Mouse (Mus musculus) CD4-positive helper T cell, adult 2 months (primary cell): ENCODE results near the gene Med19.
A peak's percentile ranks its signal among the peaks of the same experiment; 100 is the strongest.
"Not testable (repeated sequence)": the region's sequence is repeated elsewhere in the genome, so short reads cannot be mapped to it uniquely, and the experiment has no call there.

Source experiments
- DNase-seq: peaks from one replicate; pipeline ENCODE4 v3.0.0-alpha.2; 2012; ENCODE audit warnings: low read depth, missing footprints, low spot score

Gene Med19

DNA sequence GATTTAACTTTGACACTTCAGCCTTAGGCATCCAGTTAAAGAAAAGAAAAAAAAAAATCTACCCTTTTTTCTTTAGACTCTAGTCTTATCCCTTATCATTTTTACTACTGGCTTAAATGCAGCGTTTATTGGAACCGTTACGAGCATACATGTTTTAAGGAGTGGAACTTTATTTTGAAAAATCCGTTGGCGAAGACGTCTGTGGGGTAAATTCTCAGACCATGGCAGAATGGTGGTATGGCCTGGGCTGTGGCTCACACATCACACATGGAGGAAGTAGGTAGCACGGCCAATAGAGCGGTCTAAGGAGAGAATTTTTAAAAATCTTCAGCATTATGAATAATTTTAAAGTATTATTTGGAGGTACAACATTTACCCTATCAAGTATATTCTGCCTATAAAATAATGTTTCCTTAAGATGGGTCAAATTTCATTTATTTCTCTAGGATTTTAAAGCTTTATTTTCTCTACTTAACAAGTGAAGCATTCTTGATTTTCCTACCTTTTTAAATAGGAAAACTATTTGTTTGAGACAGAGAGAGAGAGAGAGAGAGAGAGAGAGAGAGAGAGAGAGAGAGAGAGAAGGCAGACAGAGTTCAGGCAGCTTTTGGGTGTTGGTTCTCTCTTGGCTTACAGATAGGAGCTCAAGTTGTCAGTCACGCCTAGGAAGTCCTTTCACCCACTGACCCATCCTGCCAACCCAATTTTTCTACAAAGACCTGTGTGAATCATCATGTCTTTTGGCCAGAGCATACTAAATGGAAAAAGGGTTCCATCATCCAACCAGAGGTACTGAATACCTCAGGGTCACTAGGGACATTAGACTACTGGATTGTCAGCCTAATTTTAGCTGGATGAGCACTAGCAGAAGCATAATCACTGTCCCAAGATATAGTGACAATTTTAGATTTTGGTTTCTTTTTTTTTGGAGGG is 38.5 kb downstream of the Med19 start:
- DNase-seq, result no peak

DNA sequence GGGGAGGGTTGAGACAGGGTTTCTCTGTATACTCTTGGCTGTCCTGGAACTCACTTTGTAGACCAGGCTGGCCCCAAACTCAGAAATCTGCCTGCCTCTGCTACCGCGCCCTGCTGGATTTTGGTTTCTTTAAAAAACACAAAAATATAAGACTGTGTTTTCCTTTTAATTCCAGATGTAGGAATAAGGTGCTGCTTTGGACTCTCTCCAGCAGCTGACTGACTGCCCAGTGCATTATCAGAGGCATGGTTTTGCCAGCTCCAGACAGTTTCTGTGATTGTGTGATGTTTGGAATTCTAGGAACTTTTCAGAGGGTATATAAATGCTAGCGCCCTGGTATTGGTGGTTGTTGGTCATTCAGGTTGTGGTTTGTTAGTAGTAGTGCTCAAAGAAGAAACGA is 39.2 kb downstream of the Med19 start:
- DNase-seq, result no peak

DNA sequence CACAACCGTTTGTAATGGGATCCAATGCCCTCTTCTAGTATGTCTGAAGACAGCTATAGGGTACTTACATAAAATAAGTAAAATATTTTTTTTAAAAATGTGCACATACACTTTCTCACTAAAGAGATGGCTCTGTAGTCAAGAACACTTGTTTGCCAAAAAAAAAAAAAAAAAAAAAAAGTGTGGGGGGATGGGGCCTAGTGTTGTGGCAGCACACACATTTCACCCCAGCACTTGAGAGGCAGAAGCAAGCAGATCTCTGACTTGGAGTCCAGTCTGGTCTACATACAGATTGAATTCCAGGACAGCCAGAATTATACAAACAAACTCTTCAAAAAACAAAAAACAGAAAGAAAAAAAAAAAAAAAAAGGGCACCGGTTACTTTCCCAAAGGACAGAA is 42.5 kb downstream of the Med19 start:
- no peak for DNase-seq

DNA sequence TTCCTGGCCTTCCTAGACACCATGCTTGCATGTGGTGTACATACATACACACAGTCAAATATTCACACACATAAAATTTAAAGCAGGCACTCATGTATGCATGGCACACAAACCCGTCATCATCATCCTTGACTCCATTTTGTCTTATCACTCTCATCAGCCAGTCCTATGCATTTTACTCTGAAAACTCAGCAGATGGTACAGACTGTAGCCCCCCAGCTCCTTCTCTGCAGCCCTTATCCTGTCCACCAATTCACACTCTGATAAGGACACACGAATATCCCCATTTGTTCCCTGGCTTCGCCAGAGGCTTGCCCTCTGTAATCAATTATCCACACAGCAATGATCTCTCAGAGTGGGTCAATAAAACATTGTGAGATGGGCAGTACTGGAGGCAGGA is 43.0 kb downstream of the Med19 start:
- no peak for DNase-seq

DNA sequence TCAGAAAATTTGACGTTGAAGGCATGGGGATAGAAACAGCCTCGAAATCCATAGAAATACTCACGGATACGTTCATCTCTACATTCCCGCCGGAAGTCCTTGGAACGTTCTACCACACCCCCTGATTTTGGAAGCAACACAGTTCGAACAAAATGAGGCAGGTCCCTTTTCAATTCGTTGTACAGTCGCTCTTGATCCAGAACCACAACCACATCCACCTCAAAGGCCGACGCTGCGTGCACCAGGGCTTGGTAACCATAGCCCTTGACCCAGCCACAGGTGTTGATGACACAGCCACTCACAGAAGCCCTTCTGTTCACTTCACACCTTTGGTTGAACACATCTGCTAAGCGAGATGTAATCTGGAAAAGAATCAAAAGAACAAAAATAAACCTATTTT is 45.7 kb downstream of the Med19 start:
- DNase-seq, result no peak

DNA sequence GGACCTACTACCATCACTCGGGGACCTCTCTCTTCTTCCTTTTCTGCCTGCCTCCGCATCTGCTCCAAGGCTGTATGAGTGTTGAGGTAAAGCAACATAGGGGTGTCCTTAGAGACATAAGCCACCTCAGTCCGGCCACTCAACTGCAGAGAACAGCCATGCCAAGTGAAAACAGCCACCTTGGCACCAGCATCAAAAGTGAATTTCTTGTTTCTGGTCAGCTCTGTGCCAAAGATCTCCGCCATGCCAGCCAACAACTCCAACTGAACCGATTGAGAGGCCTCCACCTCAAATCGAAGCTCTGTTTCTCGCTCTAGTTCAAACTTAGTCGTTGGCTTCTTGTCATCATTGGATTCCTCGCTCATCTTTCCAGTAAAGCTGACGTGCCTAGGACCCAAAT is 47.6 kb downstream of the Med19 start:
- no peak for DNase-seq

DNA sequence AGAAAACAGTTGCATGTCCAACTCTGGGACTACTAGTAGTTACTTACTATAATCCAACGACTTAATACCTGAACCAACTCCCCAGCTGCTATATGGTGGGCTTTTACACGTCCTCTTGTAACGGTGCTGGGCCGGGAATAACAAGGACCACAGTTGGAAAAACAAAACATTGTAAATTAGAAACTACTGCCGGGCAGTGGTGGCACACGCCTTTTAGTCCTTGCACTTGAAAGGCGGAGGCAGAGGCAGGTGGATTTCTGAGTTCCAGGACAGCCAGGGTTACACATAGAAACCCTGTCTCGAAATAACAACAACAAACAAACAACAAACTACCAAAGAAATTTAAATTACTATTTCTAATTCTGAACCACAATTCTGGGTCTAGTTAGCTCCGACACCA is 48.5 kb downstream of the Med19 start:
- no peak for DNase-seq

DNA sequence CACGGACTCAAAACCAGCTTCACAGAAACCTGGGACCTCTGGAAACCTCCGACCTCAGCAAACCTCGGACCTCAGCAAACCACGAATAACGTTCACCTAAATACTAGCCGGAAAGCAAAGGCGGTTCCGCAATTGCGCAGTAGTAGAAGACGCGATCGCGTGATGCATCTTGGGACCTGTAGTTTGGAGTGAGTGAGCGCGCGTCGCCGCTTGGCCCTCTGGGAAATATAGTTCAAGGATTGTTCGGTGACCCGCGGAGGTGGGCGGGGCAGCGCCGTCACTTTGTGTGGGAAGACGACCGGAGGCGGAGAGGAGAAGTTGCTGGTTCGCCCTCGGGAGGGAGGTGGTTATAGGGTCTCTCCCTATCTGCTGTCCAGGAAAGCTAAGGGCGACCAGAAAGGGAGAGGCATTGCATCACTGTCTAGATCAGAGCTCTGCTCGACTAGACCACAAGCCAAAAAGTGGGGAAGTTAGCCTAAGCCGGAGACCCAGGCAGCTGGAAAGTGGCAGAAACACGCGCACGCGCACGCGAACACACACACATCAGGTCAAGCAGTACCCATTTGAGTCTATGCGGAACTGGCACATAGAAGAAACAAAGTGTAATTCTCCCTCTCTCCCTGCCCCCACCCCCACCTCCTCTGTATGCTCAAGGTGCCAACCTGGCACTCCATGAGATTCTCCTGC is 49.1 kb downstream of the Med19 start, which contains the start of gene Clp1:
TSS of gene Clp1 (minus strand) at position 179 of the 687 bp plus-strand sequence.
- peak; percentile 96 for DNase-seq

DNA sequence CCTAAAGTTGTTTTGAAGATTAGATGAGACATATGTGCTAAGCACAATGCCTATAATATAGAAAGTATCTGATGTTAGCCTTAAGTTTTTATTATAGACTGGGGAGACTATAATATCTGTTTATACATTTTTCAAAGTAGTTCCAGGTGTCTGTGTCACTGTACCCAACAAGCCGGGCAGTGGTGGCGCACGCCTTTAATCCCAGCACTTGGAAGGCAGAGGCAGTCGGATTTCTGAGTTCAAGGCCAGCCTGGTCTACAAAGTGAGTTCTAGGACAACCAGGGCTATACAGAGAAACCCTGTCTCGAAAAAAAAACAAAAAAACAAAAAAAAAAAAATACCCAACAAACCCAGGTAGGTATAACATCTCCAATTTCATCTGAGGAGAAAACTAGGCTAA is 50.0 kb downstream of the Med19 start:
- not testable (repeated sequence) for DNase-seq

DNA sequence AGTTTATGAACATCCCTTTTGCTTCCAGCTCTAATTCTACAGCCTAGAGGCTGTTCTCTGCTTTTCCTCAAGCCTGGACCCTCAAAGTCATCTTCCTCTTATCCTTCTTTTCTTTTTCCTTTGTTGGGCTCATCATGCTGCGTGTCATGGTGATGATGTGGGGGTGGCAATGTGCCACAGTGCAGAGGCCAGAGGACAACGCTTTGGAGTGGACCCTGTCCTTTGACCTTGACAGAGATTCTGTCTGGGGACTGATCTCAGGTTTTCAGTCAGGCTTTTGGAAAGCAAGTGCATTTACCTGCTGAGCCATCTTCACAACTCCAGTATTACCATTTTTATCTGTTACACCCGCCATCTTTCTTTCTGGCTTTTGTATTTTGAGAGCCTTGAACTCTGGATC is 53.0 kb downstream of the Med19 start:
- no peak for DNase-seq

DNA sequence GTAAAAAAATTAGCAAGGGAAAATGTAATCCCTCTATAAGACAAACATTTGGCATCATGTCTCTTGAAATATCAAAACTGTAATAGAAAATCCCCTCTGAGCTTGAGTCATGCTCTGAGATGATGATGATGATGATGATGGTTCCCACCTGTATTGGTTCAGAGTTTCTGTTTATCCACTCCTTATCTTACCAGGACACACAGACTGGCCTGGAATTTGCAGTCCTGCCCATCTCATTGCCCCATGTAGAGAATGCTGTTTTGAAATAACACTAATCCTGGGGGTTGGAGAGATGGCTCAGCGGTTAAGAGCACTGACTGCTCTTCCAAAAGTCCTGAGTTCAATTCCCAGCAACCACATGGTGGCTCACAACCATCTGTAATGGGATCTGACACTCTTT is 54.2 kb downstream of the Med19 start:
- no peak for DNase-seq

DNA sequence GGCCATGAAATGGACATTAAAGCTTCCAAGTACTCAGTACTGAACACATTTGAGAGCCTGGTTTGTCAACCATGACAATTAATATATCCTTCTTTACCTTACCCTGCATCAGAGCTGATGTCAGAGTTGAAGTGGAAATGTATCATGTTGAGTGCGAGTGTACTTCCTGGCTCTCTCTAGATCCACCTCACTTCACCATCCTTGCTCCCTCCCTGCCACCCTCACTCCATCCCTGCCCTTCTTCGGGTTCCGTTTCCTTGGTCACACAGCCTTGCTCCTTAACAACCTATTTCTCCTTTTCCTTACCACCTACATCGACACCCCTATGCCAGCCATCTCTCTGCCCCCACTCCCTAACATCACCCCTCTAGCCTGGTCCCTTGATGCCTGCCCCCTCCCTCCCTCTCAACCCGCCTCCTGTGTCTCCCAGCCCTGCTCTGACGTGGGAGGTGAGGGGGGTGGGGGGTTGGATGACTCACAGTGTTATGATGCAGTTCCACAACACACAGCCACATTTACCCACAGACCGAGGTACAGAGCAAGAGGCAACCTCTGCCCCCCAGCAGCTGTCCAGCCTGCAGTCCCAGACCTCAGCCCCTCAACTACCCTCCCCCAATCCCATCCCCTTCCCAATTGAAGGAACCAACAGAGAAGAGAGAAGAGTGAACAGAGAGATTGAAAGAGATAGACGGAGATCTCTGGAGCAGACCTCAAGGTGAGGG is 55.5 kb downstream of the Med19 start, which contains the start of gene Ypel4:
TSS of gene Ypel4 (plus strand) at position 480 of the 722 bp plus-strand sequence.
- peak; percentile 65 for DNase-seq

DNA sequence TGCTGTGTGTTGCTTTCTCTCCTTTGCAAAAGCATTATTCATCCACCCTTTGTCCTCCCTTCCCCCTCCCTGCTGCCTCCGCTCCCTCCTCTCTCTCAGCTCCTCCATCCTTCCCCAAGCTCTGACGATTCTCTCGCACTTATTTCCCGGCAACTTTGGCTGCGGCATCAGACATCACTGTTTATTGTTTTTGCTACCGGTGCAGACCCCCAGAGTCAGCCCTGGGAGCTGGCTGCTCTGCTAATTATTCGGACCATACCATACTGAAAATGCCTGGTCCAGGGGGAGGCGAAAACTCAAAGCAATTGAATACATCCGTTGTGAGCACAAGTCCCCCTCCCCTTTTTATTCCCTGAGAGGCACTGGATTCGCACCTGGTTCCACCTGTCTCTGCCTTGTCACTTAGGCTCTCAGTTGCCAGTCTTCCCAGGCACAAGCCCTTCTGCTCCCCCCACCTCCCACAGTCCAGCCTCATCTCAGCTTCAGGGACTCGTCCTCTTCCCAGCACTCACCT is 56.2 kb downstream of the Med19 start:
- DNase-seq, result no peak

DNA sequence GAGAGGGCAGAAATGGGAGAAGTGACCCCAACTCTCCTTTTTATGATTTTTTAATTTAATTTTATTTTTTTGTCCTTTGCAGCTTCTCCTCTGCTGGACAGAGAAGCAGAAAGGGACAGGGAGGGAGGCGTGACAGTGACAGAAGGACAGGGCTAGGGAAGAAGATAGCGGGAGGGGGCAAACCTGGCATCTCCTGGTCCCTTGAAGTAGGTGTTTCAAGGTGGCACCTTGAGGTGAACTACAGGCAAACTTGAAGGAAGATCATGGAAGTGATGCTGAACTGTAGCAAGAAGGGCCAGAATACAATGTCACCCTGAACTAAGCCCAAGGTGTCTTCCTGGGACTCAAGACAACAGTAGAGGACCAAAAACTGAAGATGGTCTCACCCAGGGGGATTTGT is 56.7 kb downstream of the Med19 start:
- DNase-seq, result no peak

DNA sequence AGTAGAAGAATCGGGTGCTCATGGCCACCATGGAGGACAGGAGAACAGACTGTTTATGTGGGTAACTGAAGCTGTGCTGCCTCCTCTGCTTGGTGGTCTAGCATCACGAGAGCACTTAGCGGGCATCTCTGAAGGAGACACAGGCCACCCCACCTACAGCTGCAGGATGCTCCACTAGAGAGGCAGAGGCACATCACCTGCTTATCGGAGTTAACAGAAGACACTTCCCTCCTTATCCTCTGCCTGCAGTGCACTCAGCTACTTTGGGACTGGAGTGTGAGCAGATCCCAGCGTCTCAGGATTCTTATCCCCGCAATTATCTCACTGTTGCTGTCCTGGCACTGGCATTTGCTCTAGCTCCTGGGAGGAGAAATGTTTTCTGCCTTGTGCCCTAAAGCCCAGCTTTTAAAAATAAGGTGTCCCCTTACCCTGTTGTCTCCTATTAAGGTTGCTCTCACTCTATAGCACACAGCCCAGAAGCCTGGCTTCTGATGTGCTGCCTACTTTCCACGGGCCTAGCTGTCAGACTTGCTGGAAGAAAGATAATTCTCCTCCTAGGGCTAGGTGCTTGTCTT is 57.2 kb downstream of the Med19 start:
- DNase-seq, result no peak

DNA sequence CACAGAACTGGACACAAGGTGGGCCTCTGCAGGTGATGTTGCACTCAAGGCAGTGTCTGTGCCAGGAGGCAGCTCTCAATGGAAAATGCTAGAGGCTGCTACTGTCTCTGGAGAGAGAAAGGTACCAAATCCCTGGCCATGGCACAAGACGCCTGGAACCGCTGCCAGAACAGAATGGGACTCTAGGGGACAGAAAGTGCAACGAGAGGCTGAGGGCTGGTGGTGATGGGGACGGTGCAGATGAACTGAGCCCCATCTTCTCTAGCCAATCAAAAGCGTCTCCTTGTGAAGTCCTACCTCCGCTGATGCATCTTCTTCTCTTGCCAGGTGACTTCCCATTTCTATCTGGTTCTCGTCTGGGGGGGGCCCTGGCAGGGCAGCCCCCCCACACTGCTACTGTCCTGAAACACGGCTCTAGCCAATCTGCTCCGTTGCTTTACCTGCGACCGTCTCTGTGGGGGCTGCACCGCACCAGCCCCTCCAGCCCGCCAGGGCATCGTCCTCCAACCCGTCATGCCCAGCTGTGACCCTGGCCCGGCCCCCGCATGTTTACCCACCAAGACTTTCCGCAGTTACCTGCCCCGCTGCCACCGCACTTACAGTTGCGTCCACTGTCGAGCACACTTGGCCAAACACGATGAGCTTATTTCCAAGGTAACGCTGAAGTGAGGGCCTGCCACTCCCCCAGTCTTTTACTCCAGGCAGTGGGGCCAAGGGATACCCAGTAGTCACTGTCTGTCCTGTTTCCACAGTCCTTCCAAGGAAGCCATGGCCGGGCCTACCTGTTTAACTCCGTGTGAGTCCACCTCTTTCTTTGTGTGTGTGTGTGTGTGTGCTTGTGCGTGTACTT is 58.3 kb downstream of the Med19 start:
- no peak for DNase-seq

DNA sequence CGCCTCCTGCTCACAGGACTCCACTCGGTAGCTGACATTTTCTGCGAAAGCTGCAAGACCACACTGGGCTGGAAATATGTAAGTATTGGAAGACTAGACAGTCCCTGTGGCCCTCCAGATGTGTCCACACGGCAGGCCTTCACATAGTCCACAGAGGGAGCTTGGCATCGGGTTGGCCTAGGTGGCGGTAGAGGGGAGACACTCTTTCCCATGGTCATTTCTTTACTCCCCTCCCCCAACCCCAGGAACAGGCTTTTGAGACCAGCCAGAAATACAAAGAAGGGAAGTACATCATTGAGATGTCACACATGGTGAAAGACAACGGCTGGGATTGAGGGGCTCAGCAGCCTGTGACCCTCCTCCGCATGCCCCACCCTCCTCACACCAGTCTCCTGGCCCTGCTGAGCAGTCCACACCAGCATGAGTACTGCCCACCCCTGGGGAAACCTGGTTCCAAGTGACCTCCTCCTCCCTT is 59.3 kb downstream of the Med19 start:
- DNase-seq, result no peak
